17 mouse cellular contexts compared by ENCODE assay signal in the genomic region with DNA sequence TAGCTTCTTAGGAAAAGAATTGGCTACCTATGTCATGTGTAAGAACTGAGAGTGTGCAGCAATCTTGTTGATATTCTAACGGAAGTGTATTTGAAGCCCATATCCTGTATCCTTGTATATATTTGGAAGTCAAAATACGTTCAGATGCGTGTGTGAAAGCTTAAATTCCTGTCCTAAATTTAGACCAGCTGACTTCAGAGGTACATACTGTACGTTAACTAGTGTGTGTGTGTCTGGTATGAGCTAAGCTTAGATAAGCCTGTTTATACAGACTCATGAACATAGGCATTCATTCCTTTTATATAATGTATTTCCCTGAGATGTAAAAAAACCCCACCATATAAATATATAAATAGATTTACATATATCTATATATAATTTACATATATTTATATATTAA.
"Had no signal": no experiment of that assay in that cellular context is flagged by ENCODE, and none has a peak within 500 bp of the region (broad histone marks: within the 10 kb centered on the region; RNA-seq: fewer than 3 reads in every experiment).

No protein-coding gene starts in this region.

- H3K4me2 ChIP-seq: liver, embryonic 13.5 days; midbrain, embryonic 12.5 days; midbrain, embryonic 15.5 days; neural tube, embryonic 12.5 days; neural tube, embryonic 15.5 days; stomach, embryonic 15.5 days had no signal

- H3K4me3 ChIP-seq: left cerebral cortex, adult 2 months; liver, embryonic 13.5 days; midbrain, embryonic 12.5 days; midbrain, embryonic 15.5 days; neural tube, embryonic 12.5 days; neural tube, embryonic 15.5 days; stomach, embryonic 15.5 days had no signal

- ATAC-seq: midbrain, embryonic 15.5 days had no signal

- H3K9ac ChIP-seq: liver, embryonic 13.5 days; midbrain, embryonic 12.5 days; midbrain, embryonic 15.5 days; neural tube, embryonic 12.5 days; neural tube, embryonic 15.5 days; stomach, embryonic 15.5 days had no signal

- H3K27me3 ChIP-seq: liver, embryonic 13.5 days; midbrain, embryonic 12.5 days; midbrain, embryonic 15.5 days; neural tube, embryonic 12.5 days; neural tube, embryonic 15.5 days; stomach, embryonic 15.5 days had no signal

- H3K4me1 ChIP-seq: liver, embryonic 13.5 days; neural tube, embryonic 15.5 days; stomach, embryonic 15.5 days had no signal

- H3K27ac ChIP-seq: left cerebral cortex, adult 2 months; liver, embryonic 13.5 days; macrophage; midbrain, embryonic 12.5 days; midbrain, embryonic 15.5 days; neural tube, embryonic 12.5 days; neural tube, embryonic 15.5 days; stomach, embryonic 15.5 days had no signal

- H3K36me3 ChIP-seq: liver, embryonic 13.5 days; midbrain, embryonic 12.5 days; midbrain, embryonic 15.5 days; neural tube, embryonic 12.5 days; neural tube, embryonic 15.5 days; stomach, embryonic 15.5 days had no signal

- DNase-seq: kidney, adult 2 months; kidney, postnatal 36 days; layer of hippocampus, postnatal 36 days; liver, embryonic 13.5 days; lung, adult 2 months; right cerebral cortex, adult 18-20 months; right cerebral cortex, postnatal 14 days; right cerebral cortex, postnatal 4 days; thymus, adult 18-20 months; thymus, postnatal 36 days had no signal

- H3K9me3 ChIP-seq: liver, embryonic 13.5 days; midbrain, embryonic 12.5 days; midbrain, embryonic 15.5 days; neural tube, embryonic 12.5 days; neural tube, embryonic 15.5 days; stomach, embryonic 15.5 days had no signal
